Mouse (Mus musculus) midbrain, embryonic 12.5 days (tissue): Measurements from ENCODE around the gene Map2k5. TPM values are rescaled to one million over a fixed set of nuclear protein-coding genes. Genes with fewer than 3 reads are reported as not detected.

ENCODE experiments used
- polyA plus RNA-seq: library from polyadenylated mRNA; unstranded; fragments of >200 nt; fragmentation: Nextera tagmentation; extraction: Ambion mirVana; gene quantifications from 2 replicates; pipeline ENCODE4 v1.2.1, GENCODE M21; 2016

The Map2k5 gene
- polyA plus RNA-seq, 1 experiment from 2014 or later = 43.8 TPM

Other genes with a start within 250 kb of the Map2k5 start
- gene Skor1, start 228.9 kb downstream of the Map2k5 start, polyA plus RNA-seq = 0.19 and 0.26 TPM in 2 replicates
- gene 2300009A05Rik, start 21.3 kb upstream of the Map2k5 start, polyA plus RNA-seq = 46.3 and 50.3 TPM in 2 replicates
- gene Iqch, start 224.6 kb upstream of the Map2k5 start, polyA plus RNA-seq = not detected in 2 replicates
- gene Aagab, start 224.8 kb upstream of the Map2k5 start, polyA plus RNA-seq = 56.5 and 57.3 TPM in 2 replicates